Mouse (Mus musculus) lung, adult 18-20 months (tissue): ENCODE data around the gene Gm45062.

ENCODE experiments used
- DNase-seq, 2 experiments: peaks; one replicate each; pipeline ENCODE4 v3.0.0; 2022; ENCODE audit warnings: mixed read lengths in 2 of 2

Gm45062 gene

GRCm38 (mm10) chr6:8370624-8371023 lies 111.4 kb downstream of the Gm45062 start:
- DNase-seq: no peak

GRCm38 (mm10) chr6:8373051-8373450 lies 113.8 kb downstream of the Gm45062 start:
- no peak for DNase-seq

- no peak for DNase-seq
Measured at GRCm38 (mm10) chr6:8373851-8374250, 114.6 kb downstream of the Gm45062 start.

GRCm38 (mm10) chr6:8374290-8374689 lies 115.0 kb downstream of the Gm45062 start:
- DNase-seq: no peak

GRCm38 (mm10) chr6:8374712-8375111 lies 115.5 kb downstream of the Gm45062 start:
- no peak for DNase-seq

- DNase-seq: no peak
Measured at GRCm38 (mm10) chr6:8376351-8376750, 117.1 kb downstream of the Gm45062 start.

- DNase-seq: no peak
Measured at GRCm38 (mm10) chr6:8377667-8378066, 118.4 kb downstream of the Gm45062 start.

GRCm38 (mm10) chr6:8389307-8389706 lies 130.1 kb downstream of the Gm45062 start:
- no peak for DNase-seq

- no peak for DNase-seq
Measured at GRCm38 (mm10) chr6:8390296-8390695, 131.0 kb downstream of the Gm45062 start.

- no peak for DNase-seq
Measured at GRCm38 (mm10) chr6:8390935-8391334, 131.7 kb downstream of the Gm45062 start.

- DNase-seq: no peak
Measured at GRCm38 (mm10) chr6:8393029-8393428, 133.8 kb downstream of the Gm45062 start.

GRCm38 (mm10) chr6:8394044-8394443 lies 134.8 kb downstream of the Gm45062 start:
- DNase-seq: no peak

- DNase-seq: no peak
Measured at GRCm38 (mm10) chr6:8395061-8395460, 135.8 kb downstream of the Gm45062 start.

GRCm38 (mm10) chr6:8397252-8397651 lies 138.0 kb downstream of the Gm45062 start:
- DNase-seq: no peak

GRCm38 (mm10) chr6:8399710-8400109 lies 140.5 kb downstream of the Gm45062 start:
- DNase-seq: no peak

- DNase-seq: no peak
Measured at GRCm38 (mm10) chr6:8403127-8403526, 143.9 kb downstream of the Gm45062 start.

- no peak for DNase-seq
Measured at GRCm38 (mm10) chr6:8405844-8406243, 146.6 kb downstream of the Gm45062 start.

- DNase-seq: no peak
Measured at GRCm38 (mm10) chr6:8408332-8408731, 149.1 kb downstream of the Gm45062 start.

GRCm38 (mm10) chr6:8409865-8410264 lies 150.6 kb downstream of the Gm45062 start:
- no peak for DNase-seq

GRCm38 (mm10) chr6:8412845-8413598 lies 153.8 kb downstream of the Gm45062 start:
- DNase-seq: no peak

- no peak for DNase-seq
Measured at GRCm38 (mm10) chr6:8414020-8414419, 154.8 kb downstream of the Gm45062 start.

GRCm38 (mm10) chr6:8415823-8416222 lies 156.6 kb downstream of the Gm45062 start:
- no peak for DNase-seq

- peak; percentile 18 to 57 for DNase-seq
Measured at GRCm38 (mm10) chr6:8416802-8417569, 157.7 kb downstream of the Gm45062 start.
